7 mouse cellular contexts compared by ENCODE assay signal in the genomic region with DNA sequence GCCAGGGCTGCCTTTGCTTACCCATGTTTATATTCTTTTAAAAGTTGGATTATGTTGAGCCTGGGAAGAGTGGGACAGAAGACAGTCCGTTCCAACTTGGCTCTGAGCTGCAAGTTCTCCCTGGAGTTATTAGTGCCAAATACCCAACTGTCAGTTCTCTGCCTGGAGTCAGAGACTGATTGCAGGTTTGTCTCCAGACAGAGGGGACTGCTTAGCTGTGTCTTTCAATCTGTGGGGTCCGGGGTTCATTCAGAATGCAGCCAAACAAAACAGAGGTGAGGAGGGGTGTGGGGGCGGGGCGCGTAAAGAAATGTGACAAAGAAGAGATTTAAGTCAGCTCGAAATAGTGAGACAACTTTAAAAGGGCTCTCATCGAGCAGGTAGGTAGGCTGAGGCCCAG. TPM values are rescaled to one million over a fixed set of nuclear protein-coding genes. Genes with fewer than 3 reads are reported as not detected.
A peak's percentile ranks its signal among the peaks of the same experiment; 100 is the strongest.
DNase-seq lines count a peak whose midpoint lies in the region; ATAC-seq lines count a peak whose summit lies in the region.

No protein-coding gene starts in this region.

- ATAC-seq in neural tube, embryonic 11.5 days (ENCODE audit: insufficient read depth, low FRiP score, low TSS enrichment) = no peak; the same call in 1 of the 2 replicates
- ATAC-seq in limb, embryonic 12.5 days (ENCODE audit: insufficient number of reproducible peaks, insufficient read depth, low FRiP score, low TSS enrichment, low read depth) = no peak; the same call in 1 of the 2 replicates
- ATAC-seq in stomach, embryonic 16.5 days (ENCODE audit: insufficient read depth, low FRiP score) = peak; percentile 28; the same call in 1 of the 2 replicates

- peaks cover 3% of the 10 kb centered on the region; the same call in 1 of the 2 replicates for H3K4me1 ChIP-seq in neural tube, embryonic 11.5 days (ENCODE audit: control insufficient read depth, insufficient read depth, low read length)
- H3K4me1 ChIP-seq in forebrain, embryonic 10.5 days = peaks cover 11% of the 10 kb centered on the region
- peaks cover 15% of the 10 kb centered on the region for H3K4me1 ChIP-seq in limb, embryonic 12.5 days (replicated peaks)
- peaks cover 14% of the 10 kb centered on the region; the same call in 1 of the 2 replicates for H3K4me1 ChIP-seq in stomach, embryonic 16.5 days (ENCODE audit: control insufficient read depth, insufficient read depth, low read length)

- H3K36me3 ChIP-seq in neural tube, embryonic 11.5 days (ENCODE audit: control insufficient read depth, insufficient read depth, low read length) = no peaks in the 10 kb centered on the region; the same call in 1 of the 2 replicates
- peaks cover 17% of the 10 kb centered on the region for H3K36me3 ChIP-seq in forebrain, embryonic 10.5 days (replicated peaks)
- H3K36me3 ChIP-seq in limb, embryonic 12.5 days = peaks cover 31% of the 10 kb centered on the region
- H3K36me3 ChIP-seq in stomach, embryonic 16.5 days (ENCODE audit: control insufficient read depth, insufficient read depth, low read length) = peaks cover 14% of the 10 kb centered on the region; the same call in 1 of the 2 replicates

- no peaks in the 10 kb centered on the region for H3K9me3 ChIP-seq in neural tube, embryonic 11.5 days (ENCODE audit: control insufficient read depth, low read length)
- H3K9me3 ChIP-seq in forebrain, embryonic 10.5 days = no peaks in the 10 kb centered on the region
- no peaks in the 10 kb centered on the region for H3K9me3 ChIP-seq in limb, embryonic 12.5 days
- no peaks in the 10 kb centered on the region for H3K9me3 ChIP-seq in stomach, embryonic 16.5 days (replicated peaks; ENCODE audit: control insufficient read depth, low read length)

- H3K4me2 ChIP-seq in neural tube, embryonic 11.5 days (ENCODE audit: low read depth) = peak overlapping the region; percentile 59
- H3K4me2 ChIP-seq in limb, embryonic 12.5 days = peak overlapping the region; percentile 72
- H3K4me2 ChIP-seq in stomach, embryonic 16.5 days (ENCODE audit: low read depth, low read length) = peak overlapping the region; percentile 76

- DNase-seq in neural tube, embryonic 11.5 days (ENCODE audit: low spot score) = no peak
- no peak for DNase-seq in neural tube, embryonic 10.5 days (ENCODE audit: extremely low spot score, low spot score)
- DNase-seq in forebrain, embryonic 10.5 days (ENCODE audit: extremely low spot score, low spot score) = no peak
- no peak for DNase-seq in layer of hippocampus, adult 9-11 months
- no peak for DNase-seq in lung, postnatal 36 days

- no peaks in the 10 kb centered on the region for H3K27me3 ChIP-seq in neural tube, embryonic 11.5 days (ENCODE audit: control insufficient read depth, insufficient read depth, low read length)
- H3K27me3 ChIP-seq in forebrain, embryonic 10.5 days (ENCODE audit: poor library complexity, severe bottlenecking) = no peaks in the 10 kb centered on the region
- H3K27me3 ChIP-seq in limb, embryonic 12.5 days = no peaks in the 10 kb centered on the region
- H3K27me3 ChIP-seq in stomach, embryonic 16.5 days (ENCODE audit: control insufficient read depth, insufficient read depth, low read length) = no peaks in the 10 kb centered on the region

- peak overlapping the region; percentile 68 for H3K4me3 ChIP-seq in neural tube, embryonic 11.5 days (ENCODE audit: low read depth, low read length)
- H3K4me3 ChIP-seq in forebrain, embryonic 10.5 days = peak overlapping the region; percentile 62
- H3K4me3 ChIP-seq in limb, embryonic 12.5 days (replicated peaks) = peak overlapping the region; percentile 76
- peak overlapping the region; percentile 78 for H3K4me3 ChIP-seq in stomach, embryonic 16.5 days (replicated peaks; ENCODE audit: low read length)

- no peak overlapping the region for H3K27ac ChIP-seq in neural tube, embryonic 11.5 days (ENCODE audit: low read depth, low read length)
- peak overlapping the region; percentile 86 for H3K27ac ChIP-seq in forebrain, embryonic 10.5 days
- H3K27ac ChIP-seq in limb, embryonic 12.5 days = peak overlapping the region; percentile 72
- H3K27ac ChIP-seq in stomach, embryonic 16.5 days (ENCODE audit: low read length) = peak overlapping the region; percentile 92

- 5% methylated on average over 7 of the region's 7 CpGs for WGBS in neural tube, embryonic 11.5 days
- WGBS in forebrain, embryonic 10.5 days = 6% methylated on average over 7 of the region's 7 CpGs
- 2% methylated on average over 7 of the region's 7 CpGs for WGBS in limb, embryonic 12.5 days
- under 1% methylated on average over 7 of the region's 7 CpGs for WGBS in stomach, embryonic 16.5 days

- H3K9ac ChIP-seq in neural tube, embryonic 11.5 days (ENCODE audit: low read length) = peak overlapping the region; percentile 63
- H3K9ac ChIP-seq in limb, embryonic 12.5 days (replicated peaks) = peak overlapping the region; percentile 76
- peak overlapping the region; percentile 84 for H3K9ac ChIP-seq in stomach, embryonic 16.5 days (ENCODE audit: low read length)

RNA-seq across cellular contexts. Expression of a gene that starts 1.7 kb away (rescaled TPM):
- 11.2 and 14.8 TPM in 2 replicates for polyA plus RNA-seq in neural tube, embryonic 11.5 days (2014; fragmentation: Nextera tagmentation; extraction: Ambion mirVana)
- 10.3 and 11.2 TPM in 2 replicates for polyA plus RNA-seq in forebrain, embryonic 10.5 days (2016; fragmentation: Nextera tagmentation; extraction: Ambion mirVana)
- 13.2 and 13.4 TPM in 2 replicates for polyA plus RNA-seq in limb, embryonic 12.5 days (2016; fragmentation: Nextera tagmentation; extraction: Ambion mirVana)
- 30.0 and 32.1 TPM in 2 replicates for polyA plus RNA-seq in stomach, embryonic 16.5 days (2015; fragmentation: Nextera tagmentation; extraction: Ambion mirVana)

RNA-seq across cellular contexts. Expression of a gene that starts 18.2 kb away (rescaled TPM):
- polyA plus RNA-seq in neural tube, embryonic 11.5 days (2014; fragmentation: Nextera tagmentation; extraction: Ambion mirVana) = 81.5 and 89.7 TPM in 2 replicates
- 125 and 127 TPM in 2 replicates for polyA plus RNA-seq in forebrain, embryonic 10.5 days (2016; fragmentation: Nextera tagmentation; extraction: Ambion mirVana)
- polyA plus RNA-seq in limb, embryonic 12.5 days (2016; fragmentation: Nextera tagmentation; extraction: Ambion mirVana) = 75.9 and 80.4 TPM in 2 replicates
- 144 and 150 TPM in 2 replicates for polyA plus RNA-seq in stomach, embryonic 16.5 days (2015; fragmentation: Nextera tagmentation; extraction: Ambion mirVana)

RNA-seq across cellular contexts. Expression of a gene that starts 21.7 kb away (rescaled TPM):
- 0.82 and 1.2 TPM in 2 replicates for polyA plus RNA-seq in neural tube, embryonic 11.5 days (2014; fragmentation: Nextera tagmentation; extraction: Ambion mirVana)
- polyA plus RNA-seq in forebrain, embryonic 10.5 days (2016; fragmentation: Nextera tagmentation; extraction: Ambion mirVana) = 1.1 and 1.4 TPM in 2 replicates
- polyA plus RNA-seq in limb, embryonic 12.5 days (2016; fragmentation: Nextera tagmentation; extraction: Ambion mirVana) = 1.1 and 1.5 TPM in 2 replicates
- polyA plus RNA-seq in stomach, embryonic 16.5 days (2015; fragmentation: Nextera tagmentation; extraction: Ambion mirVana) = 29.3 and 35.5 TPM in 2 replicates

RNA-seq across cellular contexts. Expression of a gene that starts 23.3 kb away (rescaled TPM):
- polyA plus RNA-seq in neural tube, embryonic 11.5 days (2014; fragmentation: Nextera tagmentation; extraction: Ambion mirVana) = 108 and 109 TPM in 2 replicates
- polyA plus RNA-seq in forebrain, embryonic 10.5 days (2016; fragmentation: Nextera tagmentation; extraction: Ambion mirVana) = 145 and 147 TPM in 2 replicates
- 95.3 and 96.9 TPM in 2 replicates for polyA plus RNA-seq in limb, embryonic 12.5 days (2016; fragmentation: Nextera tagmentation; extraction: Ambion mirVana)
- 76.0 and 77.8 TPM in 2 replicates for polyA plus RNA-seq in stomach, embryonic 16.5 days (2015; fragmentation: Nextera tagmentation; extraction: Ambion mirVana)

RNA-seq across cellular contexts. Expression of a gene that starts 23.6 kb away (rescaled TPM):
- polyA plus RNA-seq in neural tube, embryonic 11.5 days (2014; fragmentation: Nextera tagmentation; extraction: Ambion mirVana) = 0.92 and 1.0 TPM in 2 replicates
- 1.3 and 1.5 TPM in 2 replicates for polyA plus RNA-seq in forebrain, embryonic 10.5 days (2016; fragmentation: Nextera tagmentation; extraction: Ambion mirVana)
- polyA plus RNA-seq in limb, embryonic 12.5 days (2016; fragmentation: Nextera tagmentation; extraction: Ambion mirVana) = 0.73 and 0.93 TPM in 2 replicates
- polyA plus RNA-seq in stomach, embryonic 16.5 days (2015; fragmentation: Nextera tagmentation; extraction: Ambion mirVana) = 0.31 TPM in 1 of 2 replicates, not detected in the other

Comparison
In these comparisons a context has a peak if more than half of its experiments do, and no peak if none do; other contexts are left out.
1. RNA of a gene that starts 21.7 kb away (polyA plus RNA-seq): 29.3 to 35.5 TPM in stomach, embryonic 16.5 days; 1.1 to 1.4 TPM in forebrain, embryonic 10.5 days, 1.1 to 1.5 TPM in limb, embryonic 12.5 days and 0.82 to 1.2 TPM in neural tube, embryonic 11.5 days; every median in the first group is over 10 times any median in the second.
2. Peak in every context shown above with its lines, with median percentiles within 50 percentile points of each other: H3K4me2 ChIP-seq, H3K4me3 ChIP-seq and H3K9ac ChIP-seq.